Mouse (Mus musculus): ENCODE results near the gene Asns.

DNA sequence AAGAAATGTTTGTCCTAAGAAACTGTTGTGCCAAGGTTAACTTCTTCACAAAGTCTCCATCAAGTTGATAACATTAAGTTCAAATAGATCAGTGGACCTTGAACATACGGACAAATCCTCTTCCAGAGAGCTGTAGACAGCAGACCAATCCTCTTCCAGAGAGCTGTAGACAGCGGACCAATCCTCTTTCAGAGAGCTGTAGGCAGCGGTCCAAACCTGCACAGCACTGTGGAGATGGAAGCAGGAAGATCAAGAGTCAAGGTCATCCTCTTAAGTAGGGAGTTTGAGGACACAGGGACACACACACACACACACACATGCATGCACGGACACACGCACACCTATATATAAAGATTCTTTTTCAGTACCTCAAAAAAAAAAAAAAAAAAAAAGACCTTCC lies 612 bp upstream of the Asns start:
- no peak for TF ChIP-seq POLR2A (IDR thresholded peaks at IDR 0.05; ENCODE audit: extremely low read depth, insufficient read depth, low read length)
- TF ChIP-seq CTCF (IDR thresholded peaks at IDR 0.05; ENCODE audit: low read depth, low read length) = no peak
